21 mouse cellular contexts compared by ENCODE assay signal in the genomic region with DNA sequence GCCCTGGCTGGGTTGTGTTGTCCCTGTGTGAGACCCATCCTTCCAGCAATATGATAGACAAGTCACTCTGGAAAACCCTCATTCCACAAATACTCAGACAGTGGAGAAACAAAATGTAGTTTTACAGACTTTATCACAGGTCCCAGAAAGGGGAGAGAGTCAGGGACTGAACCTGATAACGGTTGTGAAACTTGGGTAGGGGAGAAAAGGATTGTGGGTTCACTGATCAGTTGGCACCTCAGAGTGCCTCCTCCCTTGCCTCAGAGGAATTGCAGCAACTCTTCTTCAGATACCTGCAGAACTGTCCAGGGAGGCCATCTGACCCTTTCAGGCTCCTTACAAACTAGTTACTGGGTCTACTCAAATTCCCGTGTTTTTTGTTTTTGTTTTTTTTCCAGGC. TPM values are rescaled to one million over a fixed set of nuclear protein-coding genes. Genes with fewer than 3 reads are reported as not detected.
DNase-seq lines count a peak whose midpoint lies in the region; ATAC-seq and TF ChIP-seq lines count a peak whose summit lies in the region.
"Had no signal": no experiment of that assay in that cellular context is flagged by ENCODE, and none has a peak within 500 bp of the region (broad histone marks: within the 10 kb centered on the region; RNA-seq: fewer than 3 reads in every experiment).

No protein-coding gene starts in this region.

- no peak for DNase-seq in liver, embryonic 11.5 days (ENCODE audit: low spot score)
- DNase-seq in liver (no peak), MEL (ENCODE audit: low read depth, low spot score) (peak; percentile 50)
- peak; percentile 23 for DNase-seq in c-Kit-positive CD71-positive TER-119-positive erythroid progenitor cells, embryonic 14.5 days (ENCODE audit: low spot score)
- DNase-seq in liver, embryonic 14.5 days (ENCODE audit: low read depth in 3 of 3, low spot score in 3 of 3), result peak in 1 of 3 experiments; percentile 30
- no peak for DNase-seq in testis, postnatal 10 days (ENCODE audit: low spot score)
- no peak for DNase-seq in testis, postnatal 14 days (ENCODE audit: low spot score)
- DNase-seq: adrenal gland, adult 2 months; adrenal gland, postnatal 25 days; cerebellum, adult 18-20 months; cerebellum, adult 9-10 months; cerebellum, postnatal 14 days; gastrocnemius, postnatal 10 days; gastrocnemius, postnatal 36 days had no signal

- 59% methylated on average over 2 of the region's 2 CpGs for WGBS in liver, embryonic 11.5 days
- 29% methylated on average over 2 of the region's 2 CpGs for whole genome bisulfite sequencing in liver, embryonic 14.5 days (ENCODE audit: insufficient replicate concordance)

- TF ChIP-seq EP300 in MEL (IDR thresholded peaks at IDR 0.05; ENCODE audit: low read depth in 1 of 2, low read length in 2 of 2), result peak; percentile 44 to 54
- no peak for TF ChIP-seq EP300 in liver, embryonic 14.5 days (IDR thresholded peaks at IDR 0.05; ENCODE audit: low read depth)

- peak; percentile 76 for ATAC-seq in liver, embryonic 11.5 days (replicated peaks; ENCODE audit: low FRiP score)
- ATAC-seq in liver, embryonic 14.5 days (ENCODE audit: insufficient read depth), result peak; percentile 70; the same call in 1 of the 2 replicates
- no peak for ATAC-seq in cerebellum, adult (ENCODE audit: insufficient number of reproducible peaks, low FRiP score, low TSS enrichment)
- ATAC-seq: forebrain, embryonic 13.5 days; forebrain, embryonic 16.5 days had no signal

- no peak overlapping the region for H3K4me3 ChIP-seq in liver, embryonic 11.5 days (ENCODE audit: low read depth, low read length)
- H3K4me3 ChIP-seq in MEL (ENCODE audit: control insufficient read depth in 1 of 2, insufficient read depth in 1 of 2, low read depth in 2 of 2, low read length in 2 of 2), result no peak overlapping the region
- H3K4me3 ChIP-seq in liver, embryonic 14.5 days (ENCODE audit: insufficient read depth in 1 of 2, low read depth in 2 of 2, low read length in 2 of 2), result no peak overlapping the region
- H3K4me3 ChIP-seq: forebrain, embryonic 10.5 days; forebrain, embryonic 13.5 days; hindbrain, embryonic 12.5 days; hindbrain, embryonic 15.5 days had no signal

- TF ChIP-seq RAD21 in MEL (IDR thresholded peaks at IDR 0.05; ENCODE audit: low read depth, low read length), result no peak

- peaks cover 14% of the 10 kb centered on the region for H3K4me1 ChIP-seq in liver, embryonic 11.5 days (replicated peaks; ENCODE audit: control insufficient read depth, insufficient read depth, low read length)
- no peaks in the 10 kb centered on the region; a peak in 1 of 4 replicates for H3K4me1 ChIP-seq in MEL (ENCODE audit: control insufficient read depth in 1 of 2, insufficient read depth in 2 of 2, low read length in 2 of 2)
- H3K4me1 ChIP-seq in liver, embryonic 14.5 days (replicated peaks; ENCODE audit: control insufficient read depth in 2 of 2, insufficient read depth in 2 of 2, low read length in 1 of 2), result peaks cover 0 to 20% of the 10 kb centered on the region in 2 experiments; a peak in 3 of 4 replicates

- H3K79me2 ChIP-seq in MEL (ENCODE audit: control insufficient read depth, insufficient read depth, low read length, poor library complexity), result no peaks in the 10 kb centered on the region

- peak overlapping the region; percentile 52; the same call in 1 of the 2 replicates for H3K27ac ChIP-seq in liver, embryonic 11.5 days (ENCODE audit: low read depth, low read length)
- no peak overlapping the region for H3K27ac ChIP-seq in MEL (ENCODE audit: control insufficient read depth, low read depth, low read length)
- no peak overlapping the region for H3K27ac ChIP-seq in liver, embryonic 14.5 days
- H3K27ac ChIP-seq: forebrain, embryonic 10.5 days; forebrain, embryonic 13.5 days; hindbrain, embryonic 12.5 days; hindbrain, embryonic 15.5 days had no signal

- no peak for TF ChIP-seq POLR2A in MEL (IDR thresholded peaks at IDR 0.05; ENCODE audit: control insufficient read depth in 1 of 2, insufficient read depth in 1 of 2, low read depth in 1 of 2, low read length in 2 of 2, poor library complexity in 1 of 2)

- TF ChIP-seq CTCF in MEL (IDR thresholded peaks at IDR 0.05 in 2 of 3, conservative IDR thresholded peaks at IDR 0.05 in 1 of 3; ENCODE audit: control insufficient read depth in 1 of 3, insufficient read depth in 1 of 3, low read depth in 2 of 3, low read length in 3 of 3, poor library complexity in 1 of 3, severe bottlenecking in 1 of 3), result peak in 1 of 3 experiments; percentile 17; a peak in 1 of 6 replicates
- TF ChIP-seq CTCF in liver, embryonic 14.5 days (IDR thresholded peaks at IDR 0.05; ENCODE audit: low read depth), result peak; percentile 13; the same call in 1 of the 2 replicates

- peak overlapping the region; percentile 12; the same call in 1 of the 2 replicates for H3K4me2 ChIP-seq in liver, embryonic 11.5 days
- H3K4me2 ChIP-seq in liver, embryonic 14.5 days (ENCODE audit: low read depth), result no peak overlapping the region
- H3K4me2 ChIP-seq: forebrain, embryonic 13.5 days; heart, embryonic 11.5 days; hindbrain, embryonic 12.5 days; hindbrain, embryonic 15.5 days had no signal

- H3K36me3 ChIP-seq in liver, embryonic 11.5 days (ENCODE audit: control insufficient read depth, insufficient read depth, low read length), result no peaks in the 10 kb centered on the region
- no peaks in the 10 kb centered on the region for H3K36me3 ChIP-seq in MEL (ENCODE audit: control insufficient read depth in 1 of 2, insufficient read depth in 2 of 2, low read length in 2 of 2)
- no peaks in the 10 kb centered on the region for H3K36me3 ChIP-seq in liver, embryonic 14.5 days (replicated peaks; ENCODE audit: control insufficient read depth, insufficient read depth, low read depth)
- H3K36me3 ChIP-seq: forebrain, embryonic 10.5 days; hindbrain, embryonic 12.5 days; hindbrain, embryonic 15.5 days had no signal

- H3K9ac ChIP-seq in liver, embryonic 11.5 days (ENCODE audit: low read depth, low read length), result no peak overlapping the region
- no peak overlapping the region for H3K9ac ChIP-seq in MEL (ENCODE audit: control insufficient read depth, low read depth, low read length, poor library complexity, severe bottlenecking)
- 0 out of 2 replicates have a peak overlapping the region, but pooled peaks have one; percentile 18 for H3K9ac ChIP-seq in liver, embryonic 14.5 days (replicated peaks)
- H3K9ac ChIP-seq: forebrain, embryonic 13.5 days; hindbrain, embryonic 12.5 days; hindbrain, embryonic 15.5 days had no signal

- no peaks in the 10 kb centered on the region for H3K9me3 ChIP-seq in liver, embryonic 11.5 days (ENCODE audit: control insufficient read depth, low read length)
- no peaks in the 10 kb centered on the region for H3K9me3 ChIP-seq in MEL (replicated peaks; ENCODE audit: insufficient read depth, low read length)
- no peaks in the 10 kb centered on the region for H3K9me3 ChIP-seq in liver, embryonic 14.5 days (ENCODE audit: control insufficient read depth, low read length)
- H3K9me3 ChIP-seq: forebrain, embryonic 10.5 days; forebrain, embryonic 13.5 days; hindbrain, embryonic 12.5 days; hindbrain, embryonic 15.5 days had no signal

- H3K27me3 ChIP-seq in liver, embryonic 11.5 days (replicated peaks; ENCODE audit: control insufficient read depth, insufficient read depth, low read length), result no peaks in the 10 kb centered on the region
- peaks cover 0 to under 1% of the 10 kb centered on the region in 2 experiments; a peak in 2 of 4 replicates for H3K27me3 ChIP-seq in MEL (ENCODE audit: control insufficient read depth in 1 of 2, insufficient read depth in 2 of 2, low read length in 2 of 2)
- H3K27me3 ChIP-seq in liver, embryonic 14.5 days (ENCODE audit: control insufficient read depth, insufficient read depth, low read length), result no peaks in the 10 kb centered on the region
- H3K27me3 ChIP-seq: hindbrain, embryonic 12.5 days; hindbrain, embryonic 15.5 days had no signal

TF ChIP-seq in MEL, 35 proteins besides CTCF, POLR2A, EP300 and RAD21 (continues in another document):
- TF ChIP-seq NELFE (IDR thresholded peaks at IDR 0.05; ENCODE audit: low read depth, low read length) (no peak), ZKSCAN1 (IDR thresholded peaks at IDR 0.05; ENCODE audit: low read depth, low read length) (no peak), MYC (IDR thresholded peaks at IDR 0.05; ENCODE audit: low read depth, low read length) (no peak), TAL1 (IDR thresholded peaks at IDR 0.05; ENCODE audit: low read length) (peak; percentile 38), KAT2A (conservative IDR thresholded peaks at IDR 0.05; ENCODE audit: low read depth, low read length) (no peak), RCOR1 (IDR thresholded peaks at IDR 0.05; ENCODE audit: low read depth, low read length) (0 out of 2 replicates have a peak, but pooled peaks have one; percentile 19), ELF1 (IDR thresholded peaks at IDR 0.05; ENCODE audit: low read depth, low read length) (no peak), BHLHE40 (IDR thresholded peaks at IDR 0.05; ENCODE audit: borderline replicate concordance, low read depth, low read length) (no peak), ETS1 (IDR thresholded peaks at IDR 0.05; ENCODE audit: low read depth, low read length) (0 out of 2 replicates have a peak, but pooled peaks have one; percentile 16), E2F4 (IDR thresholded peaks at IDR 0.05; ENCODE audit: borderline replicate concordance, low read depth, low read length) (no peak), TCF12 (IDR thresholded peaks at IDR 0.05; ENCODE audit: low read depth, low read length) (peak; percentile 48; the same call in 1 of the 2 replicates), MAX (IDR thresholded peaks at IDR 0.05; ENCODE audit: low read length) (no peak), GATA1 (IDR thresholded peaks at IDR 0.05; ENCODE audit: low read depth, low read length) (peak; percentile 48; the same call in 1 of the 2 replicates), MXI1 (IDR thresholded peaks at IDR 0.05; ENCODE audit: low read depth, low read length) (no peak), CHD1 (IDR thresholded peaks at IDR 0.05; ENCODE audit: low read depth, low read length) (no peak)

RNA-seq across cellular contexts. Expression of a gene that starts 17.5 kb away (rescaled TPM):
- 0.58 and 0.70 TPM in 2 replicates for polyA plus RNA-seq in liver, embryonic 11.5 days (2014; fragmentation: Nextera tagmentation; extraction: Ambion mirVana)
- total RNA-seq in MEL (2012; rRNA removed), result 0.19 and 0.20 TPM in 2 replicates
- under 1 TPM in 1 of 2 experiments, not detected in 1; 0.36 TPM for polyA plus RNA-seq in MEL (2012; ENCODE audit: insufficient read depth in 1 of 2, insufficient read length in 2 of 2, low read depth in 1 of 2, low replicate concordance in 2 of 2, missing spikeins in 1 of 2)
- polyA plus RNA-seq in liver, embryonic 14.5 days (2012; rRNA removed), result 0.44 TPM in 2 replicates
- polyA plus RNA-seq in liver, embryonic 14.5 days (2014; fragmentation: Nextera tagmentation; extraction: Ambion mirVana), result 0.29 and 0.39 TPM in 2 replicates

RNA-seq across cellular contexts. Expression of a gene that starts 30.5 kb away (rescaled TPM):
- 4.8 and 5.7 TPM in 2 replicates for polyA plus RNA-seq in liver, embryonic 11.5 days (2014; fragmentation: Nextera tagmentation; extraction: Ambion mirVana)
- total RNA-seq in MEL (2012; rRNA removed), result 0.35 and 1.2 TPM in 2 replicates
- 1 to 10 TPM in 1 of 2 experiments, not detected in 1; 6.8 TPM for polyA plus RNA-seq in MEL (2012; ENCODE audit: insufficient read depth in 1 of 2, insufficient read length in 2 of 2, low read depth in 1 of 2, low replicate concordance in 2 of 2, missing spikeins in 1 of 2)
- 2.4 and 2.6 TPM in 2 replicates for polyA plus RNA-seq in liver, embryonic 14.5 days (2012; rRNA removed)
- 1.9 and 2.7 TPM in 2 replicates for polyA plus RNA-seq in liver, embryonic 14.5 days (2014; fragmentation: Nextera tagmentation; extraction: Ambion mirVana)

Comparison
In these comparisons a context has a peak if more than half of its experiments do, and no peak if none do; other contexts are left out.
1. DNase-seq: peak in MEL (single experiment) and c-Kit-positive CD71-positive TER-119-positive erythroid progenitor cells, embryonic 14.5 days (single experiment); none in liver, embryonic 11.5 days (single experiment), liver (single experiment), testis, postnatal 10 days (single experiment) and testis, postnatal 14 days (single experiment).